Mouse (Mus musculus): ENCODE data around the gene 6820408C15Rik. TPM values are rescaled to one million over a fixed set of nuclear protein-coding genes. Genes with fewer than 3 reads are reported as not detected.
A peak's percentile ranks its signal among the peaks of the same experiment; 100 is the strongest.
"Not testable (repeated sequence)": the region's sequence is repeated elsewhere in the genome, so short reads cannot be mapped to it uniquely, and the experiment has no call there.

6820408C15Rik gene
- polyA plus RNA-seq, 2 experiments, result 0.19 to 0.23 TPM

GRCm38 (mm10) chr2:152413765-152414584, 1.4 kb upstream of the 6820408C15Rik start:
- DNase-seq (ENCODE audit: low read depth in 3 of 3, low spot score in 3 of 3) (no peak), ATAC-seq (ENCODE audit: insufficient read depth) (peak; percentile 36)
- H3K4me3 ChIP-seq (ENCODE audit: insufficient read depth in 1 of 2, low read depth in 2 of 2, low read length in 2 of 2), result peak overlapping the region; percentile 68 to 89
- peaks cover 5% of the 10 kb centered on the region; the same call in 1 of the 2 replicates for H3K36me3 ChIP-seq (replicated peaks; ENCODE audit: control insufficient read depth, insufficient read depth, low read depth)
- no peak for TF ChIP-seq EP300 (IDR thresholded peaks at IDR 0.05; ENCODE audit: low read depth)
- TF ChIP-seq CTCF (IDR thresholded peaks at IDR 0.05; ENCODE audit: low read depth), result 0 out of 2 replicates have a peak, but pooled peaks have one; percentile 1
- H3K27me3 ChIP-seq (ENCODE audit: control insufficient read depth, insufficient read depth, low read length), result no peaks in the 10 kb centered on the region
- H3K9ac ChIP-seq (replicated peaks), result peak overlapping the region; percentile 93
- H3K4me1 ChIP-seq (replicated peaks; ENCODE audit: control insufficient read depth in 2 of 2, insufficient read depth in 2 of 2, low read length in 1 of 2), result peaks cover 16 to 27% of the 10 kb centered on the region in 2 experiments
- under 1% methylated on average over 85 of the region's 86 CpGs for WGBS (ENCODE audit: insufficient replicate concordance)
- H3K27ac ChIP-seq, result peak overlapping the region; percentile 38
- peaks cover 3% of the 10 kb centered on the region; the same call in 1 of the 2 replicates for H3K9me3 ChIP-seq (ENCODE audit: control insufficient read depth, low read length)
- peak overlapping the region; percentile 90 for H3K4me2 ChIP-seq (ENCODE audit: low read depth)

GRCm38 (mm10) chr2:152414591-152415165, 709 bp upstream of the 6820408C15Rik start, which contains the start of gene Zcchc3:
Gene Zcchc3, minus strand, starts transcription at chr2:152415027.
- Histone ChIP-seq H3K4me3 (ENCODE audit: insufficient read depth in 1 of 2, low read depth in 2 of 2, low read length in 2 of 2) (peak within 1 kb of the TSS; percentile 68 to 89), H3K4me2 (ENCODE audit: low read depth) (peak within 1 kb of the TSS; percentile 90), H3K27ac (peak within 1 kb of the TSS; percentile 38), H3K9ac (replicated peaks) (peak within 1 kb of the TSS; percentile 93), H3K36me3 (replicated peaks; ENCODE audit: control insufficient read depth, insufficient read depth, low read depth) (peaks cover 5% of the 10 kb centered on the region; the same call in 1 of the 2 replicates), H3K9me3 (ENCODE audit: control insufficient read depth, low read length) (peaks cover 3% of the 10 kb centered on the region; the same call in 1 of the 2 replicates), H3K4me1 (replicated peaks; ENCODE audit: control insufficient read depth in 2 of 2, insufficient read depth in 2 of 2, low read length in 1 of 2) (peaks cover 16 to 27% of the 10 kb centered on the region in 2 experiments), H3K27me3 (ENCODE audit: control insufficient read depth, insufficient read depth, low read length) (no peaks in the 10 kb centered on the region)
- TF ChIP-seq CTCF (IDR thresholded peaks at IDR 0.05; ENCODE audit: low read depth) (no peak), EP300 (IDR thresholded peaks at IDR 0.05; ENCODE audit: low read depth) (no peak)
- ATAC-seq (ENCODE audit: insufficient read depth) (peak; percentile 78), DNase-seq (ENCODE audit: low read depth in 3 of 3, low spot score in 3 of 3) (peak in 2 of 3 experiments; percentile 60)
- under 1% methylated on average over 64 of the region's 65 CpGs for WGBS (ENCODE audit: insufficient replicate concordance)

- DNase-seq (ENCODE audit: low read depth in 3 of 3, low spot score in 3 of 3) (no peak), ATAC-seq (ENCODE audit: insufficient read depth) (no peak)
- 90% methylated on average over 3 of the region's 3 CpGs for WGBS (ENCODE audit: insufficient replicate concordance)
- Histone ChIP-seq H3K36me3 (replicated peaks; ENCODE audit: control insufficient read depth, insufficient read depth, low read depth) (peaks cover 5% of the 10 kb centered on the region; the same call in 1 of the 2 replicates), H3K4me2 (ENCODE audit: low read depth) (peak overlapping the region; percentile 90; the same call in 1 of the 2 replicates), H3K27me3 (ENCODE audit: control insufficient read depth, insufficient read depth, low read length) (no peaks in the 10 kb centered on the region), H3K4me3 (ENCODE audit: insufficient read depth in 1 of 2, low read depth in 2 of 2, low read length in 2 of 2) (no peak overlapping the region), H3K27ac (no peak overlapping the region), H3K9me3 (ENCODE audit: control insufficient read depth, low read length) (peaks cover 3% of the 10 kb centered on the region; the same call in 1 of the 2 replicates), H3K4me1 (replicated peaks; ENCODE audit: control insufficient read depth in 2 of 2, insufficient read depth in 2 of 2, low read length in 1 of 2) (peaks cover 11 to 26% of the 10 kb centered on the region in 2 experiments), H3K9ac (replicated peaks) (no peak overlapping the region)
- TF ChIP-seq CTCF (IDR thresholded peaks at IDR 0.05; ENCODE audit: low read depth) (no peak), EP300 (IDR thresholded peaks at IDR 0.05; ENCODE audit: low read depth) (no peak)
Measured at GRCm38 (mm10) chr2:152415786-152416185, 399 bp downstream of the 6820408C15Rik start.

- no peak overlapping the region for H3K4me2 ChIP-seq (ENCODE audit: low read depth)
Measured at GRCm38 (mm10) chr2:152427493-152427892, 12.1 kb downstream of the 6820408C15Rik start.

GRCm38 (mm10) chr2:152428481-152428880, 13.1 kb downstream of the 6820408C15Rik start:
- not testable (repeated sequence) for H3K9ac ChIP-seq (replicated peaks); ATAC-seq (ENCODE audit: insufficient read depth); H3K27ac ChIP-seq; H3K36me3 ChIP-seq (replicated peaks; ENCODE audit: control insufficient read depth, insufficient read depth, low read depth); H3K4me1 ChIP-seq (replicated peaks; ENCODE audit: control insufficient read depth in 2 of 2, insufficient read depth in 2 of 2, low read length in 1 of 2); DNase-seq (ENCODE audit: low read depth in 3 of 3, low spot score in 3 of 3); H3K27me3 ChIP-seq (ENCODE audit: control insufficient read depth, insufficient read depth, low read length); H3K9me3 ChIP-seq (ENCODE audit: control insufficient read depth, low read length); H3K4me2 ChIP-seq (ENCODE audit: low read depth); H3K4me3 ChIP-seq (ENCODE audit: insufficient read depth in 1 of 2, low read depth in 2 of 2, low read length in 2 of 2)
- TF ChIP-seq CTCF (IDR thresholded peaks at IDR 0.05; ENCODE audit: low read depth), result peak; percentile 27
- 72% methylated on average over 2 of the region's 2 CpGs for WGBS (ENCODE audit: insufficient replicate concordance)

More at GRCm38 (mm10) chr2:152427493-152427892, 12.1 kb downstream of the 6820408C15Rik start:
- DNase-seq (ENCODE audit: low read depth in 3 of 3, low spot score in 3 of 3), result no peak
- H3K27me3 ChIP-seq (ENCODE audit: control insufficient read depth, insufficient read depth, low read length), result no peaks in the 10 kb centered on the region
- H3K36me3 ChIP-seq (replicated peaks; ENCODE audit: control insufficient read depth, insufficient read depth, low read depth), result no peaks in the 10 kb centered on the region
- no peaks in the 10 kb centered on the region for H3K4me1 ChIP-seq (replicated peaks; ENCODE audit: control insufficient read depth in 2 of 2, insufficient read depth in 2 of 2, low read length in 1 of 2)
- ATAC-seq (ENCODE audit: insufficient read depth), result no peak
- H3K9ac ChIP-seq (replicated peaks), result no peak overlapping the region
- H3K4me3 ChIP-seq (ENCODE audit: insufficient read depth in 1 of 2, low read depth in 2 of 2, low read length in 2 of 2), result no peak overlapping the region
- TF ChIP-seq EP300 (IDR thresholded peaks at IDR 0.05; ENCODE audit: low read depth), result no peak
- no peak for TF ChIP-seq CTCF (IDR thresholded peaks at IDR 0.05; ENCODE audit: low read depth)
- WGBS (ENCODE audit: insufficient replicate concordance), result 41% methylated on average over 12 of the region's 12 CpGs
- H3K27ac ChIP-seq, result no peak overlapping the region
- H3K9me3 ChIP-seq (ENCODE audit: control insufficient read depth, low read length), result no peaks in the 10 kb centered on the region

Measured in liver, embryonic 14.5 days (tissue).